8 mouse cellular contexts compared by ENCODE assay signal in the genomic region with DNA sequence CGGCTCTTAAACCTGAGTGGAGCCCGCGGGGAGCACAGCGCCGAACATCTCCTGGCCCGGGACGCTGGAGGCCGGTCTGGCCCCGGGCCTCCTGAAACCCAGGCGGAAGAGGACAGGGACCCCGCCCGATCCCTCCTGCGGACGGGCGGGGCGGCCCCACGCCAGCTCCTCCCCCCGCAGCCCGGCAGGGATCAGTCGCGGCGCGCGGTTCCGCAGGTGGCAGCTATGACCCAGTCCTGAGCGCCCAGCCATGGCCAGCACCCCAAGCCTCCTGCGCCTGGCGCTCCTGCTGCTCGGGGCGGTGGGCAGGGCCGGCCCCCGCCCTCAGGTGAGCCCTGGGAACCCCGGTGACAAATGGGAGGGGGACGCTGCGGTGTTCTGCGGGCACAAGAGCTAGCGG. TPM values are rescaled to one million over a fixed set of nuclear protein-coding genes. Genes with fewer than 3 reads are reported as not detected.
DNase-seq lines count a peak whose midpoint lies in the region; ATAC-seq and TF ChIP-seq lines count a peak whose summit lies in the region.

A gene (plus strand): TSS at position 191 of the 400 bp plus-strand sequence.

- H3K9ac ChIP-seq in heart, adult 2 months (ENCODE audit: low read depth, low read length), result no peak within 1 kb of the TSS
- peak within 1 kb of the TSS; percentile 37 for H3K9ac ChIP-seq in intestine, embryonic 15.5 days

- H3K36me3 ChIP-seq in heart, adult 2 months (ENCODE audit: control insufficient read depth, insufficient read depth, low read length), result no peaks in the 10 kb centered on the region
- H3K36me3 ChIP-seq in embryonic facial prominence, embryonic 10.5 days (replicated peaks), result no peaks in the 10 kb centered on the region
- no peaks in the 10 kb centered on the region for H3K36me3 ChIP-seq in intestine, embryonic 15.5 days

- H3K79me2 ChIP-seq in heart, adult 2 months (replicated peaks; ENCODE audit: control insufficient read depth, insufficient read depth, low read length), result no peaks in the 10 kb centered on the region

- H3K27ac ChIP-seq in heart, adult 2 months, result no peak within 1 kb of the TSS
- peak within 1 kb of the TSS; percentile 65 for H3K27ac ChIP-seq in embryonic facial prominence, embryonic 10.5 days (replicated peaks)
- no peak within 1 kb of the TSS for H3K27ac ChIP-seq in intestine, embryonic 15.5 days

- H3K4me2 ChIP-seq in intestine, embryonic 15.5 days (replicated peaks), result peak within 1 kb of the TSS; percentile 95

- TF ChIP-seq EP300 in heart, adult 2 months (IDR thresholded peaks at IDR 0.05; ENCODE audit: insufficient read depth, low read depth, low read length), result no peak

- no peaks in the 10 kb centered on the region for H3K4me1 ChIP-seq in heart, adult 2 months (ENCODE audit: control insufficient read depth, insufficient read depth, low read length)
- peaks cover 12% of the 10 kb centered on the region for H3K4me1 ChIP-seq in embryonic facial prominence, embryonic 10.5 days
- H3K4me1 ChIP-seq in intestine, embryonic 15.5 days (replicated peaks), result peaks cover 5% of the 10 kb centered on the region

- 3% methylated on average over 37 of the region's 37 CpGs for WGBS in heart, adult 2 months
- WGBS in embryonic facial prominence, embryonic 10.5 days, result under 1% methylated on average over 37 of the region's 37 CpGs
- 1% methylated on average over 37 of the region's 37 CpGs for WGBS in intestine, embryonic 15.5 days

- no peak for TF ChIP-seq POLR2A in heart, adult 2 months (IDR thresholded peaks at IDR 0.05; ENCODE audit: insufficient read depth, low read depth, low read length)

- H3K27me3 ChIP-seq in heart, adult 2 months (ENCODE audit: control insufficient read depth, insufficient read depth, low read length), result peaks cover 1% of the 10 kb centered on the region; the same call in 1 of the 2 replicates
- H3K27me3 ChIP-seq in embryonic facial prominence, embryonic 10.5 days (replicated peaks; ENCODE audit: low read depth, poor library complexity, severe bottlenecking), result peaks cover 53% of the 10 kb centered on the region
- H3K27me3 ChIP-seq in intestine, embryonic 15.5 days (replicated peaks), result peaks cover 36% of the 10 kb centered on the region

- peak; percentile 41 for ATAC-seq in intestine, embryonic 15.5 days

- no peak for TF ChIP-seq CTCF in heart, adult 2 months (IDR thresholded peaks at IDR 0.05)

- intact Hi-C loops in heart, adult 2 months (cut with DNase I), result no loop called here
- intact Hi-C loops in heart, postnatal 25 days (cut with DNase I), result no loop called here
- intact Hi-C loops in gastrocnemius, postnatal 36 days (cut with DNase I), result no loop called here

- H3K4me3 ChIP-seq in heart, adult 2 months, result peak within 1 kb of the TSS; percentile 30
- peak within 1 kb of the TSS; percentile 62 for H3K4me3 ChIP-seq in embryonic facial prominence, embryonic 10.5 days
- H3K4me3 ChIP-seq in intestine, embryonic 15.5 days (replicated peaks), result peak within 1 kb of the TSS; percentile 42

- DNase-seq in heart, adult 2 months, result peak; percentile 13 to 28
- DNase-seq in heart, postnatal 25 days (ENCODE audit: low spot score), result no peak
- peak; percentile 23 for DNase-seq in embryonic facial prominence, embryonic 10.5 days (ENCODE audit: low spot score)
- peak; percentile 32 for DNase-seq in lung, postnatal 36 days
- DNase-seq in thymus, postnatal 4 days, result peak; percentile 35
- no peak for DNase-seq in urinary bladder, postnatal 10 days (ENCODE audit: low spot score)
- no peak for DNase-seq in gastrocnemius, postnatal 36 days

- 0 out of 2 replicates have a peak, but pooled peaks cover 3% of the 10 kb centered on the region for H3K9me3 ChIP-seq in embryonic facial prominence, embryonic 10.5 days
- no peaks in the 10 kb centered on the region for H3K9me3 ChIP-seq in intestine, embryonic 15.5 days

RNA-seq across cellular contexts. Expression of the gene that starts here (rescaled TPM):
- total RNA-seq in heart, adult 2 months (2021), result under 1 TPM; 0.16 to 0.25 TPM
- 0.29 and 0.64 TPM in 2 replicates for polyA plus RNA-seq in heart, adult 2 months (2012; rRNA removed)
- total RNA-seq in heart, postnatal 25 days (2021), result under 1 TPM; 0.44 to 0.59 TPM
- 0.03 and 0.04 TPM in 2 replicates for polyA plus RNA-seq in embryonic facial prominence, embryonic 10.5 days (2016; fragmentation: Nextera tagmentation; extraction: Ambion mirVana)
- 0.32 and 0.44 TPM in 2 replicates for polyA plus RNA-seq in intestine, embryonic 15.5 days (2015; fragmentation: Nextera tagmentation; extraction: Ambion mirVana)
- not detected for total RNA-seq in gastrocnemius, postnatal 36 days (2021)

Comparison
In these comparisons a context has a peak if more than half of its experiments do, and no peak if none do; other contexts are left out.
1. Peak in DNase-seq and H3K4me3 ChIP-seq in heart, adult 2 months; RNA of the gene not detected or under 1 TPM.
2. Peak in DNase-seq, H3K4me3 ChIP-seq and H3K27ac ChIP-seq in embryonic facial prominence, embryonic 10.5 days; RNA of the gene not detected or under 1 TPM.
3. Peak in ATAC-seq, H3K4me3 ChIP-seq, H3K9ac ChIP-seq and H3K4me2 ChIP-seq in intestine, embryonic 15.5 days; RNA of the gene not detected or under 1 TPM.
4. DNase-seq: peak in lung, postnatal 36 days (single experiment) and thymus, postnatal 4 days (single experiment); none in heart, postnatal 25 days (single experiment), urinary bladder, postnatal 10 days (single experiment) and gastrocnemius, postnatal 36 days (0 of 2).
5. Peak in every context shown above with its lines, with median percentiles within 50 percentile points of each other: H3K4me3 ChIP-seq.